Mouse (Mus musculus) lung, adult 2 months (tissue): ENCODE results near the gene Metrnl. TPM values are rescaled to one million over a fixed set of nuclear protein-coding genes. Genes with fewer than 3 reads are reported as not detected.

ENCODE experiments used
- DNase-seq: peaks from one replicate; pipeline ENCODE4 v3.0.0; 2022
- H3K4me1 ChIP-seq: fragments of 200-500 bp; 2 replicates; pipeline ENCODE4 v1.6.1; 2011; ENCODE audit warnings: low read length; ENCODE audit not compliant: control insufficient read depth, insufficient read depth
- H3K4me3 ChIP-seq: fragments of 200-500 bp; replicated peaks from 2 replicates; pipeline ENCODE3; 2011; ENCODE audit warnings: low read depth, mild to moderate bottlenecking, control low read depth, low read length; ENCODE audit errors: extremely low read depth
- CTCF ChIP-seq: fragments of 200-500 bp; IDR thresholded peaks from 2 replicates; pipeline ENCODE4 v1.5.1; 2011; ENCODE audit warnings: mild to moderate bottlenecking, low read length, control low read depth; ENCODE audit not compliant: insufficient read depth
- POLR2A ChIP-seq: fragments of 200-500 bp; IDR thresholded peaks from 2 replicates; pipeline ENCODE4 v1.6.1; 2011; ENCODE audit warnings: low read depth, mild to moderate bottlenecking, control low read depth, low read length, borderline replicate concordance; ENCODE audit errors: extremely low read depth
- WGBS: fragments of 180-500 bp; shearing (Covaris S2); methylation state at CpG from one replicate; pipeline ENCODE4 v1.1.7; 2018; 5-methylcytosine and 5-hydroxymethylcytosine counted together
- polyA plus RNA-seq: library from polyadenylated mRNA; depleted of rRNA; stranded (reverse); fragments of >200 nt; gene quantifications from 2 replicates; pipeline ENCODE4 v1.2.3, GENCODE M21; 2012

The Metrnl gene
- polyA plus RNA-seq, 1 experiment: 36.0 TPM

GRCm38 (mm10) chr11:121661116-121661515, 40.2 kb upstream of the Metrnl start:
- 88% methylated on average over 2 of the region's 2 CpGs for WGBS
- Histone ChIP-seq H3K4me3 (no peak overlapping the region), H3K4me1 (peaks cover 8% of the 10 kb centered on the region)
- no peak for TF ChIP-seq POLR2A
- DNase-seq: no peak

DNA sequence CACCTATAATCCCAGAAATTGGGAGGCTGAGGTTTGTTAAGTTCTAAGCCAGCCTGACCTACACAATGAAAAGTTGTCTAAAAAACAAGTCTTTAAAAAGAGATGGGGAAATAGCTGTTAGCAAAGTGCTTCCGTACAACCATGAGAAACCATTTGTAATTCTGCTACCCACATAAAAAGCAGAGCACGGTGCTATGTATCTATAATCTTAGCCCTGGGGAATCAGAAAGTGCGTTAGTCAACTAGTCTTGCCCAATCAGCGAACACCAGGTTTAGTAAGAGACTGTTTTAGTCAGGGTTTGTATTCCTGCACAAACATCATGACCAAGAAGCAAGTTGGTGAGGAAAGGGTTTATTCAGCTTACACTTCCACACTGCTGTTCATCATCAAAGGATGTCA, 33.8 kb upstream of the Metrnl start:
- DNase-seq: no peak
- Histone ChIP-seq H3K4me1 (no peaks in the 10 kb centered on the region), H3K4me3 (no peak overlapping the region)
- TF ChIP-seq CTCF (no peak), POLR2A (no peak)
- 92% methylated on average over 4 of the region's 4 CpGs for WGBS

DNA sequence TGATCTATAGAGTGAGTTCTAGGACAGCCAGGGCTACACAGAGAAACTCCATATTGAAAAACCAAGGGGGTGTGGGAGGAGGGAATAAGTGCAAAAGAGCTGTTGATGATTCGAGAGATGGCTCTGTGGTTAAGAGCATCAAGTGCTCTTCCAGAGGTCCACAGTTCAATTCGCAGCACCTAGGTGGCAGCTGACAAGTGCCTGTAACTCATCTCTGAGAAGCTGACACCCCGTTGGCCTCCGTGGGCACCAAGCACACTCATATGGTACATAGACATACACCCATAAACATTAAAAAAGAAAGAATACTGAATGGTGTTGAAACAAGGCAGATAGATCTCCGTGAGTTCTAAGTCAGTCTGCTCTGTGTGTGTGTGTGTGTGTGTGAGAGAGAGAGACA, 32.6 kb upstream of the Metrnl start:
- H3K4me3 ChIP-seq: no peak overlapping the region
- DNase-seq: no peak
- 0 out of 2 replicates have a peak, but pooled peaks cover 2% of the 10 kb centered on the region for H3K4me1 ChIP-seq
- no peak for TF ChIP-seq CTCF
- TF ChIP-seq POLR2A: no peak
- WGBS: 88% methylated on average over 5 of the region's 5 CpGs

DNA sequence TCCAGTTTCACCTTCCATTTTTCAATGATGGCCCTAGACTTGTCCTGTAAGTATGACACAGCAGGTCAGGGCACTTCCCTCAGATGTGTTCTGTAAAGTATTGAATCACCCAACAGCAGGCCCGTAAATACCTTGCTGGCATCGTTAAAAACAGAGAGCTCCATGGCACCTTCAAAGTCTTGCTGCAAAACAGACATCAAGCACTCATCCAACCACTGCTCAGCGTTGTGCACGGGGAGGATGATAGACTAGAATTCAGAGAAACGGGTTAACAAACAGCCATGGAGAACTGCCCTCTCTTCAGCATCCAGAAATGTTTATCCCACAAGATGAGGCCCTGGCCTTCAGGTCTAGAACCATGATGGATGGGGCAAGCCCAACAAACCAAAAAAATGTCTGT, 30.4 kb upstream of the Metrnl start:
- no peak overlapping the region for H3K4me3 ChIP-seq
- 96% methylated on average over 5 of the region's 5 CpGs for WGBS
- TF ChIP-seq CTCF: no peak
- TF ChIP-seq POLR2A: no peak
- H3K4me1 ChIP-seq: 0 out of 2 replicates have a peak, but pooled peaks cover 2% of the 10 kb centered on the region
- DNase-seq: no peak

DNA sequence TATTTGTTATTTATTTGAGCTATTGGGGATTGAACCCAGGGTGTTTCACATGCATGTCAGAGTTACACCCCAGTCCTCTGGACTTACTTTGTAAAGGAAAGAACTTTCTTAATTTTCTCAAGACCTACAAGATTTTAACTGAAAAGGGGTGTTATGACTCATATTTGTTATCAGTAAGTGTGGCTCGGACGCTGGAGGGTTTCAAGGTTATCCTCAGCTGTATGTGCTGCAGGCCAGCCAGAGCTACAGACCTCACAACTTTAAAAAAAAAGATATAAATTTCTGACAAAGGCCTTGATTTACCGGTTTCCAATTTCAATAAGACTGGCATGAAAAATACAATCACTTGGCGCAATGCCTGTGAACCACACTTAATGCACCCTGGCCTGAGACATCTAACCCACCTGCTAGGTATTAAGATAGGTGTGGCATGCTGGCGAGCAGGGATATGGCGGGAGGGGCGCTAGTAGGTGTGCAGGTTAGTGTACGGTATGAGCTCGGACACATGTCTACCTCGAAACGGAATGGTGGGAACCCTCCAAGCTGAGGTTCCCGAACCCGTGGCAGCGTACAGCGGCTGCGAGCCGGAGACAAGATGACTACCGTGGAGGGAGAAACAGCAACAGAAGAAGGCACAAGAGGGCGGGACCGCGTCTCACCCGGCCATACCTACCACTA, 28.9 kb upstream of the Metrnl start:
- WGBS: 2% methylated on average over 22 of the region's 22 CpGs
- no peak for TF ChIP-seq CTCF
- no peak for TF ChIP-seq POLR2A
- no peak for DNase-seq
- peak overlapping the region; percentile 90 for H3K4me3 ChIP-seq
- H3K4me1 ChIP-seq: 0 out of 2 replicates have a peak, but pooled peaks cover 2% of the 10 kb centered on the region

DNA sequence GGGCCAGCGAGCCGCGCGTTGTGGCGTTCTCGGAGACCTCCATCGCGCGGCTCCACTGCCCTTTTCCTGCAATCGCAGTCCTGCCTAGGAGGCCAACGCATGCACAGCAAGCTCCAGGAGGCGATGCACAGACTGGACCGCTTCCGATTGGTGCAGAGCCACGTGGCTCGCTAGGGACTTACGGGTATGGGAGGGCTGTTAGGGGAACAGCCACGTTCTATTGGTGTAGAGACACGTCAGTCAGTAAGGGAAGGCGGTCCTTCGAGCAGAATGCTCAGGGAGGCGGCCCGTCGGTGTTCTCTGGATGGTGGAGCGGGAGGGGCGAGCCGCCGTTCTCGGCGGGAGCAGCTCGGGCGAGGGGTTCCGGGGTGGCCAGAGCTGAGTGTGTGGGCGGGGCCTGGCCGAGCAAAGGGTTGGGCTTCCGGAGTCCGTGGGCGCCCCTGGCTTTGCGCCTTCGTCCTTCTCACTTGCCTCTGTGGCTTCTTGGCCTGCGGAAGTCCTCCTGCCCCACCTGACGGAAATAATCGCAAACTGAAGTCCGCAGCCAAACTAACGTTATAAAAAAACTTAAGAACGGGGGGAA, 28.3 kb upstream of the Metrnl start, which contains the start of gene B3gntl1:
Gene B3gntl1 (minus strand): TSS at position 164 of the 583 bp plus-strand sequence.
- Histone ChIP-seq H3K4me1 (0 out of 2 replicates have a peak, but pooled peaks cover 2% of the 10 kb centered on the region), H3K4me3 (peak within 1 kb of the TSS; percentile 90)
- DNase-seq: peak; percentile 100
- TF ChIP-seq CTCF: no peak
- TF ChIP-seq POLR2A: peak; percentile 97
- 1% methylated on average over 46 of the region's 46 CpGs for WGBS

GRCm38 (mm10) chr11:121673629-121674028, 27.7 kb upstream of the Metrnl start:
- TF ChIP-seq POLR2A (no peak), CTCF (no peak)
- 61% methylated on average over 7 of the region's 7 CpGs for WGBS
- DNase-seq: no peak
- 0 out of 2 replicates have a peak, but pooled peaks cover 2% of the 10 kb centered on the region for H3K4me1 ChIP-seq
- peak overlapping the region; percentile 13 for H3K4me3 ChIP-seq

GRCm38 (mm10) chr11:121676836-121677235, 24.5 kb upstream of the Metrnl start:
- TF ChIP-seq POLR2A (no peak), CTCF (no peak)
- Histone ChIP-seq H3K4me1 (0 out of 2 replicates have a peak, but pooled peaks cover 2% of the 10 kb centered on the region), H3K4me3 (no peak overlapping the region)
- DNase-seq: no peak
- WGBS: 94% methylated on average over 2 of the region's 2 CpGs

DNA sequence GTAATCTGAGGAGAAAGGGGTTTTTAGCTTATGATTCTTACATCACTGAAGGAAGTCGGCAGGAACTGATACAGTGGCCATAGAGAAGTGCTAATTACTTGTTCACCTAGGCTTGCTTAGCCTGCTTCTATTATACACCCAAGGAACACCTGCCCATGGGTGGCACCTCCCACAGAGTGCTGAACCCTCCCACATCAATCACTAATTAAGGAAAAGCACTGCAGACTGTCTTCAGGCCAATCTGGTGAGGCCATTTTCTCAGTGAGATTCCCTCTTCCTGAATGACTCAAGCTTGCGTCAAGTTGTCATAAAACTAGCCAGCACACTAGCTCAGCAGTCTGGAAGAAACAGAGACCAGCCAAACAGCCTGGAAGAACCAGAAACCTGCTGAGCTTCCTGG, 21.8 kb upstream of the Metrnl start:
- no peak for DNase-seq
- no peak overlapping the region for H3K4me3 ChIP-seq
- WGBS: 76% methylated on average over 2 of the region's 2 CpGs
- TF ChIP-seq POLR2A (no peak), CTCF (no peak)
- no peaks in the 10 kb centered on the region for H3K4me1 ChIP-seq

DNA sequence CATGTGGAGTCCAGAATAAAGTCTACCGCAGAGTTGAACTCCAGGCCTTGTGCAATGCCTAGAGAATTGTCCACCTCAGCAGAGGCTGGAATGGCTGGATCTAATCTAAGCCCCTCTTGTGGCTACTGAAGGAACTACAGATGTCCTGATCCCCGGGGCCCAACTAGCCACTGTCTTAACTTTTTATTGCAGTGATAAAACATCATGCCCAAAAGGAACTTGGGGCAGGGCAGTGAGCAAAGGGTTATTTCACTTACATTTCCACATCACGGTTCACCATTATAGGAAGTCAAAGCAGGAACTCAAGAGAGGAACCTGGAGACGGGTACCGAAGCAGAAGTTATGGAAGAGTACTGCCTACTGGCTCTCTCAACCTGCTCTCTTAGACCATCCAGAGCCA, 20.6 kb upstream of the Metrnl start:
- peak; percentile 47 for TF ChIP-seq CTCF
- no peak for TF ChIP-seq POLR2A
- H3K4me1 ChIP-seq: no peaks in the 10 kb centered on the region
- no peak overlapping the region for H3K4me3 ChIP-seq
- DNase-seq: no peak
- 67% methylated on average over 5 of the region's 5 CpGs for WGBS
